Mouse (Mus musculus) MEL (cell line): ENCODE measurements at regions not wholly inside any gene's neighbourhood (a gene's known extent, or its start where the extent isn't known, plus 50 kb on each side); places are given as distances from the start of the nearest gene placed in this dataset.

Experiments
- DNase-seq: peaks from one replicate; pipeline ENCODE4 v3.0.0; 2011; ENCODE audit warnings: low read depth, low spot score
- H3K27ac ChIP-seq: 2 replicates; pipeline ENCODE4 v1.5.1; 2012; ENCODE audit warnings: low read depth, mild to moderate bottlenecking, control low read depth, low read length, moderate library complexity; ENCODE audit not compliant: control insufficient read depth
- H3K27me3 ChIP-seq, 2 experiments: fragments of 150-350 bp in 1 of 2; sonication (generic) in 1 of 2; 2 replicates each; pipeline ENCODE4 v1.6.1; 2012; ENCODE audit warnings: low read length in 2 of 2, mild to moderate bottlenecking in 2 of 2, improper control_type of control experiment in 1 of 2, moderate library complexity in 1 of 2; ENCODE audit not compliant: insufficient read depth in 2 of 2, control insufficient read depth in 1 of 2
- H3K36me3 ChIP-seq, 2 experiments: 2 replicates each; pipeline ENCODE4 v1.6.1; 2012 to 2014; ENCODE audit warnings: low read length in 2 of 2, improper control_type of control experiment in 1 of 2, inconsistent platforms in 1 of 2, mild to moderate bottlenecking in 1 of 2; ENCODE audit not compliant: insufficient read depth in 2 of 2, control insufficient read depth in 1 of 2
- H3K4me1 ChIP-seq, 2 experiments: fragments of 150-350 bp in 1 of 2; sonication (generic) in 1 of 2; 2 replicates each; pipeline ENCODE4 v1.6.1; 2012; ENCODE audit warnings: low read length in 2 of 2, improper control_type of control experiment in 1 of 2, mild to moderate bottlenecking in 1 of 2; ENCODE audit not compliant: insufficient read depth in 2 of 2, control insufficient read depth in 1 of 2
- H3K4me3 ChIP-seq, 2 experiments: fragments of 150-350 bp in 1 of 2; sonication (generic) in 1 of 2; 2 replicates each; pipeline ENCODE4 v1.5.1; 2012; ENCODE audit warnings: low read depth in 2 of 2, low read length in 2 of 2, mild to moderate bottlenecking in 2 of 2, moderate library complexity in 2 of 2, control low read depth in 1 of 2, improper control_type of control experiment in 1 of 2; ENCODE audit not compliant: control insufficient read depth in 1 of 2, insufficient read depth in 1 of 2
- H3K79me2 ChIP-seq: 2 replicates; pipeline ENCODE4 v1.6.1; 2012; ENCODE audit warnings: mild to moderate bottlenecking, low read length, moderate library complexity; ENCODE audit not compliant: control insufficient read depth, poor library complexity, insufficient read depth
- H3K9ac ChIP-seq: 2 replicates; pipeline ENCODE4 v1.6.1; 2012; ENCODE audit warnings: low read depth, mild to moderate bottlenecking, control low read depth, low read length, moderate library complexity; ENCODE audit not compliant: control insufficient read depth, poor library complexity, severe bottlenecking
- H3K9me3 ChIP-seq: fragments of 150-350 bp; sonication (generic); replicated peaks from 2 replicates; pipeline ENCODE4 v1.6.1; 2012; ENCODE audit warnings: mild to moderate bottlenecking, low read length, improper control_type of control experiment, moderate library complexity; ENCODE audit not compliant: insufficient read depth
- CTCF ChIP-seq, 3 experiments: IDR thresholded peaks in 2 of 3; conservative IDR thresholded peaks in 1 of 3; 2 replicates each; pipeline ENCODE4 v1.5.1; 2011 to 2012; ENCODE audit warnings: low read length in 3 of 3, low read depth in 2 of 3, mild to moderate bottlenecking in 2 of 3, improper control_type of control experiment in 1 of 3, inconsistent platforms in 1 of 3, mixed read lengths in 1 of 3, moderate library complexity in 1 of 3; ENCODE audit not compliant: control insufficient read depth in 1 of 3, insufficient read depth in 1 of 3, poor library complexity in 1 of 3, severe bottlenecking in 1 of 3
- ELF1 ChIP-seq: IDR thresholded peaks from 2 replicates; pipeline ENCODE4 v1.6.1; 2014; ENCODE audit warnings: low read depth, mild to moderate bottlenecking, inconsistent platforms, low read length, improper control_type of control experiment, moderate library complexity
- ETS1 ChIP-seq: IDR thresholded peaks from 2 replicates; pipeline ENCODE4 v1.6.1; 2012; ENCODE audit warnings: low read depth, mild to moderate bottlenecking, inconsistent platforms, low read length, improper control_type of control experiment, moderate library complexity
- GABPA ChIP-seq: IDR thresholded peaks from 2 replicates; pipeline ENCODE4 v1.6.1; 2012; ENCODE audit warnings: low read depth, mild to moderate bottlenecking, inconsistent platforms, low read length, improper control_type of control experiment, moderate library complexity
- JUND ChIP-seq: IDR thresholded peaks from 2 replicates; pipeline ENCODE4 v1.6.1; 2011; ENCODE audit warnings: low read depth, mild to moderate bottlenecking, improper control_type of control experiment, low read length
- KAT2A ChIP-seq: conservative IDR thresholded peaks from 2 replicates; pipeline ENCODE4 v1.6.1; 2012; ENCODE audit warnings: low read depth, low read length, improper control_type of control experiment, inconsistent platforms
- MAFK ChIP-seq: IDR thresholded peaks from 2 replicates; pipeline ENCODE4 v1.6.1; 2011; ENCODE audit warnings: low read depth, mild to moderate bottlenecking, low read length, improper control_type of control experiment, borderline replicate concordance
- MAX ChIP-seq: IDR thresholded peaks from 2 replicates; pipeline ENCODE4 v1.6.1; 2011; ENCODE audit warnings: low read length, improper control_type of control experiment
- MEF2A ChIP-seq: IDR thresholded peaks from 2 replicates; pipeline ENCODE4 v1.6.1; 2014; ENCODE audit warnings: low read depth, mild to moderate bottlenecking, inconsistent platforms, low read length, improper control_type of control experiment; ENCODE audit not compliant: poor library complexity, insufficient replicate concordance, severe bottlenecking; ENCODE audit errors: extremely low read depth
- MXI1 ChIP-seq: IDR thresholded peaks from 2 replicates; pipeline ENCODE4 v1.6.1; 2011; ENCODE audit warnings: mild to moderate bottlenecking, low read depth, low read length, improper control_type of control experiment
- NELFE ChIP-seq: IDR thresholded peaks from 2 replicates; pipeline ENCODE4 v1.6.1; 2011; ENCODE audit warnings: low read depth, low read length, improper control_type of control experiment
- SIN3A ChIP-seq: IDR thresholded peaks from 2 replicates; pipeline ENCODE4 v1.6.1; 2012; ENCODE audit warnings: low read length, improper control_type of control experiment, inconsistent platforms
- SMC3 ChIP-seq: IDR thresholded peaks from 2 replicates; pipeline ENCODE4 v1.6.1; 2011; ENCODE audit warnings: low read depth, low read length, improper control_type of control experiment
- TAL1 ChIP-seq: IDR thresholded peaks from 2 replicates; pipeline ENCODE4 v1.6.1; 2012; ENCODE audit warnings: mild to moderate bottlenecking, inconsistent platforms, low read length, moderate library complexity, mixed read lengths
- TCF12 ChIP-seq: IDR thresholded peaks from 2 replicates; pipeline ENCODE4 v1.6.1; 2014; ENCODE audit warnings: low read depth, mild to moderate bottlenecking, inconsistent platforms, low read length, improper control_type of control experiment, moderate library complexity
- USF2 ChIP-seq, 2 experiments: IDR thresholded peaks; 2 replicates each; pipeline ENCODE4 v1.6.1; 2011 to 2012; ENCODE audit warnings: improper control_type of control experiment in 2 of 2, low read length in 2 of 2, borderline replicate concordance in 1 of 2, inconsistent platforms in 1 of 2, low read depth in 1 of 2, mild to moderate bottlenecking in 1 of 2; ENCODE audit not compliant: insufficient read depth in 1 of 2
- ZC3H11A ChIP-seq: IDR thresholded peaks from 2 replicates; pipeline ENCODE4 v1.6.1; 2012; ENCODE audit warnings: low read depth, mild to moderate bottlenecking, inconsistent platforms, low read length, improper control_type of control experiment
- ZKSCAN1 ChIP-seq: IDR thresholded peaks from 2 replicates; pipeline ENCODE4 v1.6.1; 2012; ENCODE audit warnings: low read depth, mild to moderate bottlenecking, inconsistent platforms, low read length, improper control_type of control experiment, moderate library complexity
- ZNF384 ChIP-seq: IDR thresholded peaks from 2 replicates; pipeline ENCODE4 v1.6.1; 2012; ENCODE audit warnings: low read depth, mild to moderate bottlenecking, inconsistent platforms, low read length, improper control_type of control experiment

- TF ChIP-seq KAT2A (no peak), ZNF384 (no peak)
- H3K4me1 ChIP-seq, result no peaks in the 10 kb centered on the region
- H3K4me3 ChIP-seq, result no peak overlapping the region
- H3K27me3 ChIP-seq, result no peaks in the 10 kb centered on the region
- no peak overlapping the region for H3K27ac ChIP-seq
- H3K9me3 ChIP-seq, result no peaks in the 10 kb centered on the region
- no peaks in the 10 kb centered on the region for H3K79me2 ChIP-seq
- DNase-seq, result no peak
- H3K36me3 ChIP-seq, result no peaks in the 10 kb centered on the region
- no peak overlapping the region for H3K9ac ChIP-seq
Measured at GRCm38 (mm10) chr13:43939375-43939774, 154.8 kb downstream of the Cd83 start.

- H3K27me3 ChIP-seq, result no peaks in the 10 kb centered on the region
- H3K36me3 ChIP-seq, result no peaks in the 10 kb centered on the region
- H3K9ac ChIP-seq, result no peak overlapping the region
- H3K9me3 ChIP-seq, result no peaks in the 10 kb centered on the region
- H3K4me1 ChIP-seq, result no peaks in the 10 kb centered on the region
- no peak overlapping the region for H3K4me3 ChIP-seq
- no peak for DNase-seq
- H3K27ac ChIP-seq, result no peak overlapping the region
- TF ChIP-seq MXI1 (no peak), MAX (no peak), ETS1 (no peak), GABPA (no peak), ZKSCAN1 (no peak), ELF1 (no peak), SIN3A (no peak), TCF12 (no peak), KAT2A (no peak), ZC3H11A (no peak), MAFK (no peak), SMC3 (no peak), TAL1 (no peak), JUND (no peak), NELFE (no peak), USF2 (IDR thresholded peaks at IDR 0.05; ENCODE audit: borderline replicate concordance in 1 of 2, insufficient read depth in 1 of 2, low read depth in 1 of 2, low read length in 2 of 2) (no peak), MEF2A (no peak), CTCF (IDR thresholded peaks at IDR 0.05 in 2 of 3, conservative IDR thresholded peaks at IDR 0.05 in 1 of 3; ENCODE audit: control insufficient read depth in 1 of 3, insufficient read depth in 1 of 3, low read depth in 2 of 3, low read length in 3 of 3, poor library complexity in 1 of 3, severe bottlenecking in 1 of 3) (no peak)
- TF ChIP-seq, all 39 proteins: peak for 0
- no peaks in the 10 kb centered on the region for H3K79me2 ChIP-seq
Measured at GRCm38 (mm10) chr13:43941731-43942130, 157.2 kb downstream of the Cd83 start.
